Mouse (Mus musculus): ENCODE results near the gene Ckap4. TPM values are rescaled to one million over a fixed set of nuclear protein-coding genes. Genes with fewer than 3 reads are reported as not detected.
A peak's percentile ranks its signal among the peaks of the same experiment; 100 is the strongest.
"Not testable (repeated sequence)": the region's sequence is repeated elsewhere in the genome, so short reads cannot be mapped to it uniquely, and the experiment has no call there.

The Ckap4 gene
- total RNA-seq, 1 experiment from 2014 or later = 30.3 TPM

DNA sequence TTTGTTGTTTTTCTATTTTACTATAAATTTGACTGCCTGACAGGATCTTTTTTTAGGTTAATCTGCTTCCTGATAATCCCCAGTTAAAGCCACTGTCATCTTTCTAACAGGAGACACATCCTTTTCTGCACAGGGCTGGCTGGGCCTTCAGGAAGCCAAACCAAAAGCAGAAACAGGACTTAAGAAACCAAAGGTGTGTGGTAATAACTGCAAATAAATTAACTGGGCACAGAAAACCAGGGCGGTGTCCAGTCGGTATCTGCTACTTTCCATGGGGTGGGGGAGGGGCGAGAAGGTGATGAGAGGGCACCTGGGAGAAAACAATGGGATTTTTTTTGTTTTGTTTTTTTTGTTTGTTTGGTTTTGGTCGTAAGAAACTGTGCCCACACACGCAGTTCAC is 6.8 kb downstream of the Ckap4 start:
- ATAC-seq (replicated peaks in 1 of 2; ENCODE audit: insufficient read depth in 1 of 2, low FRiP score in 2 of 2, low TSS enrichment in 1 of 2, low read depth in 1 of 2, poor library complexity in 2 of 2, severe bottlenecking in 2 of 2) = no peak; a peak in 1 of 4 replicates

- ATAC-seq (replicated peaks in 1 of 2; ENCODE audit: insufficient read depth in 1 of 2, low FRiP score in 2 of 2, low TSS enrichment in 1 of 2, low read depth in 1 of 2, poor library complexity in 2 of 2, severe bottlenecking in 2 of 2) = no peak
Measured at GRCm38 (mm10) chr10:84526488-84526887, 7.4 kb downstream of the Ckap4 start.

DNA sequence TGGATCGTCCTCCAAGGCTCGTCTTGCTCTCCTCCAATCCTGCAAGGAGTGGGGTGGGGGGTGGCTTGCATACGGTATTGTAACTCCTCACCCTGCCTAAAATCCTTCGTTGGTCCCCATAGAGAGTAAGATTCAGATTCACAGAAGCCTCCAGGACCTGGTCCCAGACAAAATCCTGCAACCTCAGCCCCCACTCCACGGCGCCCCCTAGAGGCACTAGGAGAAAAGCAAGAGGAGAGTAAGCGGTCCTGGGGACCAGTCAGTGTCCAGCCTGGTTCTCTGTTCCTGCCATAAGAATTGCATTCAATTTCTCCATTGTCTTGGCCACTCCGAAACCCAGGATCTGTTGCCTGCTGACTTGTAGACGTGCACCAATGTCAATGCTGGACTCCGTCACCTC is 10.2 kb downstream of the Ckap4 start:
- no peak for ATAC-seq (replicated peaks in 1 of 2; ENCODE audit: insufficient read depth in 1 of 2, low FRiP score in 2 of 2, low TSS enrichment in 1 of 2, low read depth in 1 of 2, poor library complexity in 2 of 2, severe bottlenecking in 2 of 2)

DNA sequence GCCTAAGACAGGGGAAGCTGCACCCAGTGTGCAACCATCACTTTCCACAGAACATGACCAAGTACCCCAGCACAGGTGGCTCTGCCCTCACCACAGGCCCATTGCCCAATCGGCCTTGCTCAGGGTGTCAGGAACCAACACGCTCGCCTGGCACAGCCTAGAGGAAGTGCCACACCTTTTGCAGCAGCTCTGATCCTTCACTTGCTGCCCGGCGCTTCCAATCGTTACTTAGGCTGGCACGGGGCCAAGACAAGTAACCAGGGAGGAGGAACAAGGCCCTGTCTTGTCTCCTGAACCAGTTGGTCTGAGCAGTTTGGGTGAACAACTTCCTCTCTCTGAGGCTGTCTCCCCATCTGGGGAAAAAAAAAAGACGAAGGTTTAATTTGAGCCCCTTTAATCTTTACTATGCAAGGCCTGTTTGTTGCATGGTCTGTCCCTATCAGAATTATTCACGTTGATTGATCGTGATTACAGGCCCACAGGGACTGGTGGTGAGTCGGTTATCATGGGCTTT is 17.4 kb downstream of the Ckap4 start:
- ATAC-seq (replicated peaks in 1 of 2; ENCODE audit: insufficient read depth in 1 of 2, low FRiP score in 2 of 2, low TSS enrichment in 1 of 2, low read depth in 1 of 2, poor library complexity in 2 of 2, severe bottlenecking in 2 of 2) = peak; percentile 87

- 0 out of 4 replicates have a peak, but pooled peaks of 1 of the 2 experiments have one; percentile 1 for ATAC-seq (replicated peaks in 1 of 2; ENCODE audit: insufficient read depth in 1 of 2, low FRiP score in 2 of 2, low TSS enrichment in 1 of 2, low read depth in 1 of 2, poor library complexity in 2 of 2, severe bottlenecking in 2 of 2)
Measured at GRCm38 (mm10) chr10:84515980-84516379, 17.9 kb downstream of the Ckap4 start.

GRCm38 (mm10) chr10:84515512-84515950 is 18.3 kb downstream of the Ckap4 start:
- ATAC-seq (replicated peaks in 1 of 2; ENCODE audit: insufficient read depth in 1 of 2, low FRiP score in 2 of 2, low TSS enrichment in 1 of 2, low read depth in 1 of 2, poor library complexity in 2 of 2, severe bottlenecking in 2 of 2) = peak; percentile 23 to 41; a peak in 2 of 4 replicates

DNA sequence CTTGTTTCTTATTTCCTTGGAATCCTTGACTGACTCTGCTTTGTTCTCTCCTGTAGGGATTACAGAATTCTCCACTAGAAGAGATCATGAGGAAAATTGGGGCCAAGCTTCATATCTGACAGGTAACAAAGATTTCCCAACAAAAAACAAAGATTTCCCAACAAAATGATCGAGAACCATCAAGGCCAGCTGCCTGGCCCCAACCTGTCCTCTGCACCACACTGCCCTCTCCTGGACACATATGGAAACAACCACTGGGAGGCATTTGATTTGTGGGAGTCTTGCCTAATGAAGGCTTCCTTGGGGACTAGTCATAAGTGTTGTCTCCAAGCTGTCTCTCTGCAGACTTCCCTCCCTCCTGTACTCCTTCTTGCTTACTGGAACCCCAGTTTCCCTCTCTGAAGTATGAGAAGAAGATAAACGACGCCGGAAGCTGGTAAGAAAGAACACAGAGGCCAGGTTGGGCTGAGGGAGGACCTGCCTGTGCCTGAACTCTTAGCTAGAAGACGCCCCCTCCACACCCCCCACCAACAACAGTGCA is 19.8 kb downstream of the Ckap4 start:
- ATAC-seq (replicated peaks in 1 of 2; ENCODE audit: insufficient read depth in 1 of 2, low FRiP score in 2 of 2, low TSS enrichment in 1 of 2, low read depth in 1 of 2, poor library complexity in 2 of 2, severe bottlenecking in 2 of 2) = 0 out of 4 replicates have a peak, but pooled peaks of 1 of the 2 experiments have one; percentile 36

DNA sequence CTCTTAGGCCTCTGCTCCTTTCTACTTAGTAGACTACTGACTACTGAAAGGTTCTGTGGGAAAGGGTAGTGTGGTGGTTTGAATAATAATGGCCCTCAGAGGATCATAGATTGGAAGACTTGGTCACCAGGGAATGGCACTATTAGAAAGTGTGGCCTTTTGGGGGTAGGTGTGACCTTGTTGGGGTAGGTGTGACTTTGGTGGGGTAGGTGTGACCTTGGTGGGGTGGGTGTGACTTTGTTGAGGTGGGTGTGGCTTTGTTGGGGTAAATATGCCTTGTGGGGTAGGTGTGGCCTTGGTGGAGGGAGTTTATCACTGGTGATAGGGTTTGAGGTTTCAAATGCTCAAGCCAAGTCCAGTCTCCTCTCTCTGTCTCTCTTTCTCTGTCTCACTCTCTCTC is 21.1 kb downstream of the Ckap4 start:
- no peak for ATAC-seq (replicated peaks in 1 of 2; ENCODE audit: insufficient read depth in 1 of 2, low FRiP score in 2 of 2, low TSS enrichment in 1 of 2, low read depth in 1 of 2, poor library complexity in 2 of 2, severe bottlenecking in 2 of 2)

DNA sequence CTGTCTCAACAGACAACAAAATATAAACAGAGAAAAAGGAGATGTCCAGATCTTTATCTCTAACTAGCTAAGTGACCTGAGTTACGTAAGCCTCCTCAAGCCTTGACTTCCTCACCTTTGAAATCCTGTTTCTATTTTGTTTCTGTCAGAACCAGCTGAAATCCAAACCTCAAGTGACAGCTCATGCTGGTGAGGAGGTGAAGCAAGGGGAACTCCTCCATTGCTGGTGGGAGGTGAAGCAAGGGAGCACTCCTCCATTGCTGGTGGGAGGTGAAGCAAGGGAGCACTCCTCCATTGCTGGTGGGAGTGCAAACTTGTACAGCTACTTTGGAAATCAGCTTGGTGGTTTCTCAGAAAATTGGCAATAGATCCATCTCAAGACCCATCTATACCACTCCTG is 25.3 kb downstream of the Ckap4 start:
- peak; percentile 53 to 90; a peak in 3 of 4 replicates for ATAC-seq (replicated peaks in 1 of 2; ENCODE audit: insufficient read depth in 1 of 2, low FRiP score in 2 of 2, low TSS enrichment in 1 of 2, low read depth in 1 of 2, poor library complexity in 2 of 2, severe bottlenecking in 2 of 2)

DNA sequence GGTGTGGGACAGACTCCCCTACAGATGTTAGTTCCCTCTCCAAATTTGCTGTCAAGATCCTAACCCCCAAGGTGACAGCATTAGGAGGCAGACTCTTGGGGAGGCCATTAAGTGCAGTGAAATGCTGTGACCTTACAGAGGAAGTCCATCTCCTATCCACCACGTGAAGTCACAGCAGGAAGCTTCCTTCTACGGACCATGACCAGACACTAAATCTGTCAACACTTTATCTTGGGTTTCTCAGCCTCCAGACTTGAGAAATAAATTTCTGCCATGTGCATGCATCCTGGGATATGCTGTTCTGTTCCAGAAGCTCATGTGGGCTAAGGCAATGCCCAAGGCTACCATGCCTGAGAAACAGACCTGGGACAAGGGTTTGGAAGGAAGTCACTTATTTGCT is 35.0 kb downstream of the Ckap4 start:
- no peak for ATAC-seq (replicated peaks in 1 of 2; ENCODE audit: insufficient read depth in 1 of 2, low FRiP score in 2 of 2, low TSS enrichment in 1 of 2, low read depth in 1 of 2, poor library complexity in 2 of 2, severe bottlenecking in 2 of 2)

DNA sequence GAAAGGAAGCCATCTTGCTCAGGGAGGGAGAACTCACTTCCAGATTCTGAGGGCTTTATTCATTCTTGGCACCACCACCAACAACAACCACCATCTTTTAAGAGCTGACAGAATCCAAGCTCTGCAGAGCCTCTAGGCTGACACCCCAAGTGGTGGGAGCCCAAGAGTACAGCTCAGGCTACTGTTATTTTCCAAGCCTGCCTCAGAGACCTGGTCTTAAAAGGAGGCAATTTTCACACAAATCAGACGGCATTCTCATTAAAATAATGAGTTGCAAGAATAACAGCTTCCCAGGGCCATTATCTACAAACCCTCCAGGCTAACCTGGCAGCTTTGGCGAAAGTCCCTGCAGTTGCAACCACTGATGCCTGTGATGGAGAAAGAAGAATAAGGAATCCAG is 37.1 kb downstream of the Ckap4 start:
- ATAC-seq (replicated peaks in 1 of 2; ENCODE audit: insufficient read depth in 1 of 2, low FRiP score in 2 of 2, low TSS enrichment in 1 of 2, low read depth in 1 of 2, poor library complexity in 2 of 2, severe bottlenecking in 2 of 2) = no peak

- ATAC-seq (replicated peaks in 1 of 2; ENCODE audit: insufficient read depth in 1 of 2, low FRiP score in 2 of 2, low TSS enrichment in 1 of 2, low read depth in 1 of 2, poor library complexity in 2 of 2, severe bottlenecking in 2 of 2) = no peak
Measured at GRCm38 (mm10) chr10:84494432-84494831, 39.4 kb downstream of the Ckap4 start.

DNA sequence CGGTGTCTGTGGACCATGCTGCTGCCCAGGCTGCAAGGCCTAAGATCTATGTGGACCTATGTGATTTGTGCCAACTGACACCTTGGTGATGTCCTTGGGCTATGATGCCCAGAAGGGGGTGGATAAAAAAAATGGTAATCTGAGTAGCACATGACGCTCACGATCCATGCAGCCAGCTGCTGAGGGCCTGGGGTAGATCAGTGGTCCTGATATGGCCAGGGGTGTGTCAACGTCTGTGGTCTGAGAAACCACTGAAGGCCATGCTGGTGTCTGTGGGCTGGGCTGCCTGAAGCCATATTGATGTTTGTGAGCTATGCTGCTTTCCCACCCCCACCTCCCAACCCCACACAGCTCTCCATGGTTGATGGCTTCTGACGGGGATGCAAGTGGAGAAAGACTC is 43.7 kb downstream of the Ckap4 start:
- no peak for ATAC-seq (replicated peaks in 1 of 2; ENCODE audit: insufficient read depth in 1 of 2, low FRiP score in 2 of 2, low TSS enrichment in 1 of 2, low read depth in 1 of 2, poor library complexity in 2 of 2, severe bottlenecking in 2 of 2)

DNA sequence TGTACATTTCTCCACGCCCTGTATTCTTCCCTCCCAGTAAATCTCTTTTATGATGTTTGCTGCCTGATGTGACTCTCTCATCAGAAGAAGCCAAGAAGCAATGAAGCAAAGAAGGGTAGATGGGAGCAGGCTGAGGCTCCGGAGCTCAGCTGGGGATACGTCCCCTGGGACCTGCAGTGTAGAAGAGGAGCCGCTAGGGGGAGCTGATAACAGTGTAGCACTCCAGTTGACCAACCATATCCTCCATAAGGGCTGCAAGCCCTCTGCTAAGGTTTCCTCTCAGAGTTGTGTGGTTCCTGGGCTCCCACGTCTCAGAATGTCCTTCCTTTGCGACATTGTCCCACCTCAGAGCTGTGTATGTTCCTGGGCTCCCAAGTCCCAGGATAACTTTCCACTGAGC is 45.5 kb downstream of the Ckap4 start:
- peak; percentile 89 for ATAC-seq (replicated peaks in 1 of 2; ENCODE audit: insufficient read depth in 1 of 2, low FRiP score in 2 of 2, low TSS enrichment in 1 of 2, low read depth in 1 of 2, poor library complexity in 2 of 2, severe bottlenecking in 2 of 2)

GRCm38 (mm10) chr10:84484661-84485060 is 49.2 kb downstream of the Ckap4 start:
- no peak for ATAC-seq (replicated peaks in 1 of 2; ENCODE audit: insufficient read depth in 1 of 2, low FRiP score in 2 of 2, low TSS enrichment in 1 of 2, low read depth in 1 of 2, poor library complexity in 2 of 2, severe bottlenecking in 2 of 2)

- ATAC-seq (replicated peaks in 1 of 2; ENCODE audit: insufficient read depth in 1 of 2, low FRiP score in 2 of 2, low TSS enrichment in 1 of 2, low read depth in 1 of 2, poor library complexity in 2 of 2, severe bottlenecking in 2 of 2) = no peak
Measured at GRCm38 (mm10) chr10:84483553-84483952, 50.3 kb downstream of the Ckap4 start.

GRCm38 (mm10) chr10:84483069-84483468 is 50.8 kb downstream of the Ckap4 start:
- no peak for ATAC-seq (replicated peaks in 1 of 2; ENCODE audit: insufficient read depth in 1 of 2, low FRiP score in 2 of 2, low TSS enrichment in 1 of 2, low read depth in 1 of 2, poor library complexity in 2 of 2, severe bottlenecking in 2 of 2)

- ATAC-seq (replicated peaks in 1 of 2; ENCODE audit: insufficient read depth in 1 of 2, low FRiP score in 2 of 2, low TSS enrichment in 1 of 2, low read depth in 1 of 2, poor library complexity in 2 of 2, severe bottlenecking in 2 of 2) = not testable (repeated sequence)
Measured at GRCm38 (mm10) chr10:84482418-84482817, 51.4 kb downstream of the Ckap4 start.

GRCm38 (mm10) chr10:84481327-84481671 is 52.6 kb downstream of the Ckap4 start:
- ATAC-seq (replicated peaks in 1 of 2; ENCODE audit: insufficient read depth in 1 of 2, low FRiP score in 2 of 2, low TSS enrichment in 1 of 2, low read depth in 1 of 2, poor library complexity in 2 of 2, severe bottlenecking in 2 of 2) = no peak
